Mouse (Mus musculus) heart, embryonic 16.5 days (tissue): ENCODE measurements around the gene Olfr419. TPM values are rescaled to one million over a fixed set of nuclear protein-coding genes. Genes with fewer than 3 reads are reported as not detected.

Experiments
- ATAC-seq: fragments of 200-750 bp; cut with Nextera tagmentation; replicated peaks from 2 replicates; pipeline ENCODE4 v1.8.0; 2017; ENCODE audit warnings: moderate number of reproducible peaks; ENCODE audit not compliant: insufficient read depth, low FRiP score; ENCODE audit errors: extremely low read depth
- H3K27ac ChIP-seq: fragments of 300-500 bp; sonication (generic); 2 replicates; pipeline ENCODE4 v1.5.1; 2014; ENCODE audit warnings: mild to moderate bottlenecking, low read length, control low read depth, moderate library complexity
- H3K27me3 ChIP-seq: fragments of 300-500 bp; sonication (generic); 2 replicates; pipeline ENCODE4 v1.6.1; 2014; ENCODE audit warnings: low read length, mixed read lengths; ENCODE audit not compliant: control insufficient read depth, insufficient read depth
- H3K36me3 ChIP-seq: fragments of 300-500 bp; sonication (generic); 2 replicates; pipeline ENCODE4 v1.6.1; 2014; ENCODE audit not compliant: control insufficient read depth, insufficient read depth
- H3K4me1 ChIP-seq: fragments of 300-500 bp; sonication (generic); 2 replicates; pipeline ENCODE4 v1.6.1; 2014; ENCODE audit warnings: low read length, mixed read lengths; ENCODE audit not compliant: control insufficient read depth, insufficient read depth
- H3K4me2 ChIP-seq: fragments of 300-500 bp; sonication (generic); 2 replicates; pipeline ENCODE4 v1.6.1; 2014; ENCODE audit warnings: low read depth, mild to moderate bottlenecking, control low read depth, low read length
- H3K4me3 ChIP-seq: fragments of 300-500 bp; sonication (generic); 2 replicates; pipeline ENCODE4 v1.5.1; 2014; ENCODE audit warnings: mild to moderate bottlenecking, control low read depth, low read length
- H3K9ac ChIP-seq: fragments of 300-500 bp; sonication (generic); 2 replicates; pipeline ENCODE4 v1.6.1; 2014; ENCODE audit warnings: low read length, control low read depth
- H3K9me3 ChIP-seq: fragments of 300-500 bp; sonication (generic); replicated peaks from 2 replicates; pipeline ENCODE4 v1.6.1; 2016; ENCODE audit warnings: low read length; ENCODE audit not compliant: control insufficient read depth
- WGBS: fragments of 180-500 bp; shearing (Covaris S2); extraction: QIAGEN DNeasy Blood & Tissue Kit; methylation state at CpG from one replicate; pipeline ENCODE4 v1.1.7; 2014; 5-methylcytosine and 5-hydroxymethylcytosine counted together
- polyA plus RNA-seq: library from polyadenylated mRNA; unstranded; fragments of >200 nt; fragmentation: Nextera tagmentation; extraction: Ambion mirVana; gene quantifications from 2 replicates; pipeline ENCODE4 v1.2.1, GENCODE M21; 2015

Gene Olfr419
- polyA plus RNA-seq: not detected in 2 replicates

- no peak within 1 kb of the TSS for H3K4me3 ChIP-seq
- H3K4me1 ChIP-seq: no peaks in the 10 kb centered on the region
- H3K4me2 ChIP-seq: no peak within 1 kb of the TSS
- H3K27me3 ChIP-seq: no peaks in the 10 kb centered on the region
- no peaks in the 10 kb centered on the region for H3K9me3 ChIP-seq
- H3K36me3 ChIP-seq: no peaks in the 10 kb centered on the region
- no peak within 1 kb of the TSS for H3K9ac ChIP-seq
- WGBS: 71% methylated on average over 3 of the region's 3 CpGs
- H3K27ac ChIP-seq: no peak within 1 kb of the TSS
- ATAC-seq: no peak
These were observed at the start of gene Olfr419 for GRCm38 (mm10) chr1:174251961-174252360. TSS of gene Olfr419 (minus strand) at chr1:174252061.

- Histone ChIP-seq H3K4me3 (no peak overlapping the region), H3K27me3 (no peaks in the 10 kb centered on the region), H3K9ac (no peak overlapping the region), H3K4me1 (no peaks in the 10 kb centered on the region), H3K36me3 (no peaks in the 10 kb centered on the region), H3K4me2 (no peak overlapping the region), H3K27ac (no peak overlapping the region), H3K9me3 (no peaks in the 10 kb centered on the region; the same call in 1 of the 2 replicates)
- 50% methylated on average over 3 of the region's 3 CpGs for WGBS
- ATAC-seq: no peak
These were observed 18.8 kb upstream of the Olfr419 start for GRCm38 (mm10) chr1:174270643-174271042.

- peaks cover 2% of the 10 kb centered on the region for H3K9me3 ChIP-seq
- H3K9ac ChIP-seq: no peak overlapping the region
- H3K4me3 ChIP-seq: no peak overlapping the region
- no peak for ATAC-seq
- H3K4me2 ChIP-seq: no peak overlapping the region
- 48% methylated on average over 4 of the region's 4 CpGs for WGBS
- H3K27me3 ChIP-seq: no peaks in the 10 kb centered on the region
- no peaks in the 10 kb centered on the region for H3K4me1 ChIP-seq
- H3K27ac ChIP-seq: no peak overlapping the region
- H3K36me3 ChIP-seq: no peaks in the 10 kb centered on the region
These were observed 17.3 kb upstream of the Olfr419 start for GRCm38 (mm10) chr1:174269162-174269561.

DNA sequence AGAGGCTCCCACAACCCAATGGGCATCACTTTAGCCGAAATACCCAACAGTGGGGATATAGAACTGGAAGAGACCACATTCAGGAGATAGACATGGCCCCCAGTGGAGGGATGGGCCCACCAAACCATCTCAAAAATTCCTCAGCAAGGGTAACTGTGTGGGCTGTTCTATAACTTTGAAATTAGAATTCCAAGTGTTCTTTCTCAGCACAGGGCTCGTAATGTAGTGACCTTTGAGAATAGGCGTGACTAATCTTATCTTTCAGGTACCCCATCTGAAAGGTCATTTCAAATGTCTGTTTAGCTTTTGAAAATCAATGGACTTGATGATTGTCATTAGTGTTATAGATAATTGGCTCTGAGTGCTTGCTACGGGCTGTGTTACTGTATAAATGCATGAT lies 16.0 kb upstream of the Olfr419 start:
- H3K4me2 ChIP-seq: no peak overlapping the region
- ATAC-seq: no peak
- no peaks in the 10 kb centered on the region for H3K4me1 ChIP-seq
- WGBS: 71% methylated on average over 4 of the region's 4 CpGs
- no peak overlapping the region for H3K4me3 ChIP-seq
- H3K27ac ChIP-seq: no peak overlapping the region
- no peak overlapping the region for H3K9ac ChIP-seq
- H3K9me3 ChIP-seq: peaks cover 2% of the 10 kb centered on the region
- no peaks in the 10 kb centered on the region for H3K36me3 ChIP-seq
- no peaks in the 10 kb centered on the region for H3K27me3 ChIP-seq

- Histone ChIP-seq H3K9ac (no peak overlapping the region), H3K27ac (no peak overlapping the region), H3K4me3 (no peak overlapping the region), H3K9me3 (no peaks in the 10 kb centered on the region), H3K36me3 (no peaks in the 10 kb centered on the region), H3K4me2 (no peak overlapping the region), H3K27me3 (no peaks in the 10 kb centered on the region), H3K4me1 (no peaks in the 10 kb centered on the region)
- WGBS: 86% methylated on average over 2 of the region's 2 CpGs
- ATAC-seq: no peak
These were observed 1.5 kb downstream of the Olfr419 start for GRCm38 (mm10) chr1:174250376-174250775.

- Histone ChIP-seq H3K9ac (no peak overlapping the region), H3K9me3 (no peaks in the 10 kb centered on the region), H3K4me3 (no peak overlapping the region), H3K4me2 (no peak overlapping the region), H3K36me3 (0 out of 2 replicates have a peak, but pooled peaks cover 2% of the 10 kb centered on the region), H3K4me1 (no peaks in the 10 kb centered on the region), H3K27ac (no peak overlapping the region), H3K27me3 (no peaks in the 10 kb centered on the region)
- WGBS: 89% methylated on average over 6 of the region's 6 CpGs
- ATAC-seq: no peak
These were observed 4.7 kb downstream of the Olfr419 start for GRCm38 (mm10) chr1:174247170-174247569.

GRCm38 (mm10) chr1:174246080-174246479 lies 5.8 kb downstream of the Olfr419 start:
- 69% methylated on average over 1 of the region's 1 CpGs for WGBS
- no peak overlapping the region for H3K4me2 ChIP-seq

GRCm38 (mm10) chr1:174244621-174245020 lies 7.2 kb downstream of the Olfr419 start:
- Histone ChIP-seq H3K4me2 (no peak overlapping the region), H3K4me3 (no peak overlapping the region), H3K4me1 (no peaks in the 10 kb centered on the region; the same call in 1 of the 2 replicates), H3K9ac (no peak overlapping the region), H3K9me3 (no peaks in the 10 kb centered on the region), H3K27ac (no peak overlapping the region), H3K36me3 (0 out of 2 replicates have a peak, but pooled peaks cover 2% of the 10 kb centered on the region), H3K27me3 (no peaks in the 10 kb centered on the region)
- WGBS: 85% methylated on average over 2 of the region's 2 CpGs
- ATAC-seq: no peak

More at GRCm38 (mm10) chr1:174246080-174246479, 5.8 kb downstream of the Olfr419 start:
- Histone ChIP-seq H3K36me3 (0 out of 2 replicates have a peak, but pooled peaks cover 2% of the 10 kb centered on the region), H3K27me3 (no peaks in the 10 kb centered on the region), H3K9me3 (no peaks in the 10 kb centered on the region), H3K9ac (no peak overlapping the region), H3K27ac (no peak overlapping the region), H3K4me3 (no peak overlapping the region), H3K4me1 (no peaks in the 10 kb centered on the region)
- ATAC-seq: no peak

DNA sequence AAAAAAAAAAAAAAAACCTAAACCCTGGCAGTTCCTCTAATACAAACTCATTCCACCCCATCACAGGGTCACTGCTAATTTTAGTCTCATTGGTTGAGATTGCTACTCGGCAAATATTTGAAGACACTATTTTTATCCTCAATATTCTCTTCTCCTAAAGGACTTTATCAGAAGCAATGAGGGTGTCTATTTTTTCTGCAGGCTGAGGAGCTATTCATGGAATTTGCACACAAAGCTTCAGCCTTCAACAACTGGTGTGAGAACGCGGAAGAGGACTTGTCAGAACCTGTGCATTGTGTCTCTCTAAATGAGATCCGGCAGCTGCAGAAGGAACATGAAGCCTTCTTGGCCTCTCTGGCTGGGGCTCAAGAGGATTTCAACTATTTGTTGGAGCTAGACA lies 11.9 kb downstream of the Olfr419 start:
- peaks cover 4% of the 10 kb centered on the region; the same call in 1 of the 2 replicates for H3K36me3 ChIP-seq
- H3K4me2 ChIP-seq: peak overlapping the region; percentile 20; the same call in 1 of the 2 replicates
- H3K27me3 ChIP-seq: no peaks in the 10 kb centered on the region
- 35% methylated on average over 4 of the region's 4 CpGs for WGBS
- H3K27ac ChIP-seq: peak overlapping the region; percentile 71
- no peak overlapping the region for H3K9ac ChIP-seq
- no peaks in the 10 kb centered on the region for H3K9me3 ChIP-seq
- no peak overlapping the region for H3K4me3 ChIP-seq
- peak; percentile 87 for ATAC-seq
- H3K4me1 ChIP-seq: peaks cover 3% of the 10 kb centered on the region; the same call in 1 of the 2 replicates
